Mouse (Mus musculus) lung, embryonic 16.5 days (tissue): Measurements from ENCODE around the gene Znrf1. TPM values are rescaled to one million over a fixed set of nuclear protein-coding genes. Genes with fewer than 3 reads are reported as not detected.

Experiments used
- ATAC-seq: fragments of 200-750 bp; cut with Nextera tagmentation; 2 replicates; pipeline ENCODE4 v1.8.0; 2017; ENCODE audit warnings: low read depth, mild to moderate bottlenecking, moderate library complexity
- H3K27ac ChIP-seq: fragments of 300-500 bp; sonication (generic); 2 replicates; pipeline ENCODE4 v1.5.1; 2014; ENCODE audit warnings: mild to moderate bottlenecking, control low read depth, low read length
- H3K27me3 ChIP-seq: fragments of 300-500 bp; sonication (generic); 2 replicates; pipeline ENCODE4 v1.6.1; 2014; ENCODE audit warnings: low read depth, low read length, mixed read lengths; ENCODE audit not compliant: control insufficient read depth, insufficient read depth
- H3K36me3 ChIP-seq: fragments of 300-500 bp; sonication (generic); 2 replicates; pipeline ENCODE4 v1.6.1; 2014; ENCODE audit warnings: low read length; ENCODE audit not compliant: control insufficient read depth, insufficient read depth
- H3K4me1 ChIP-seq: fragments of 300-500 bp; sonication (generic); replicated peaks from 2 replicates; pipeline ENCODE4 v1.6.1; 2014; ENCODE audit warnings: low read length, mixed read lengths; ENCODE audit not compliant: control insufficient read depth, insufficient read depth
- H3K4me2 ChIP-seq: fragments of 300-500 bp; sonication (generic); 2 replicates; pipeline ENCODE4 v1.6.1; 2014; ENCODE audit warnings: low read depth, low read length, control low read depth
- H3K4me3 ChIP-seq: fragments of 300-500 bp; sonication (generic); 2 replicates; pipeline ENCODE4 v1.5.1; 2014; ENCODE audit warnings: mild to moderate bottlenecking, low read length, control low read depth
- H3K9ac ChIP-seq: fragments of 300-500 bp; sonication (generic); 2 replicates; pipeline ENCODE4 v1.6.1; 2014; ENCODE audit warnings: low read length, control low read depth
- H3K9me3 ChIP-seq: fragments of 300-500 bp; sonication (generic); 2 replicates; pipeline ENCODE4 v1.6.1; 2016; ENCODE audit warnings: low read length; ENCODE audit not compliant: control insufficient read depth
- WGBS: fragments of 180-500 bp; shearing (Covaris S2); extraction: QIAGEN DNeasy Blood & Tissue Kit; methylation state at CpG from one replicate; pipeline ENCODE4 v1.1.7; 2014; 5-methylcytosine and 5-hydroxymethylcytosine counted together
- polyA plus RNA-seq: library from polyadenylated mRNA; unstranded; fragments of >200 nt; fragmentation: Nextera tagmentation; extraction: Ambion mirVana; gene quantifications from 2 replicates; pipeline ENCODE4 v1.2.1, GENCODE M21; 2015

The Znrf1 gene
- polyA plus RNA-seq, 1 experiment from 2014 or later = 18.3 TPM

- WGBS = 52% methylated on average over 10 of the region's 10 CpGs
- Histone ChIP-seq H3K27me3 (no peaks in the 10 kb centered on the region), H3K9me3 (no peaks in the 10 kb centered on the region), H3K36me3 (peaks cover 4% of the 10 kb centered on the region; the same call in 1 of the 2 replicates), H3K4me2 (peak overlapping the region; percentile 13), H3K27ac (peak overlapping the region; percentile 38), H3K4me1 (peaks cover 34% of the 10 kb centered on the region), H3K4me3 (peak overlapping the region; percentile 17; the same call in 1 of the 2 replicates), H3K9ac (peak overlapping the region; percentile 31; the same call in 1 of the 2 replicates)
- no peak for ATAC-seq
Observed at GRCm38 (mm10) chr8:111539422-111540076, 3.7 kb downstream of the Znrf1 start.

GRCm38 (mm10) chr8:111543712-111544380, 7.9 kb downstream of the Znrf1 start:
- Histone ChIP-seq H3K4me3 (no peak overlapping the region), H3K36me3 (peaks cover 4% of the 10 kb centered on the region; the same call in 1 of the 2 replicates), H3K9me3 (no peaks in the 10 kb centered on the region), H3K4me2 (no peak overlapping the region), H3K27me3 (no peaks in the 10 kb centered on the region), H3K4me1 (peaks cover 17% of the 10 kb centered on the region), H3K27ac (no peak overlapping the region), H3K9ac (no peak overlapping the region)
- 89% methylated on average over 9 of the region's 9 CpGs for WGBS
- no peak for ATAC-seq

GRCm38 (mm10) chr8:111545406-111546156, 9.7 kb downstream of the Znrf1 start:
- H3K4me1 ChIP-seq = peaks cover 8% of the 10 kb centered on the region; the same call in 1 of the 2 replicates
- no peak overlapping the region for H3K27ac ChIP-seq
- peaks cover 4% of the 10 kb centered on the region; the same call in 1 of the 2 replicates for H3K36me3 ChIP-seq
- H3K27me3 ChIP-seq = no peaks in the 10 kb centered on the region
- H3K9me3 ChIP-seq = no peaks in the 10 kb centered on the region
- no peak overlapping the region for H3K4me2 ChIP-seq
- no peak for ATAC-seq
- H3K4me3 ChIP-seq = no peak overlapping the region
- WGBS = 74% methylated on average over 8 of the region's 8 CpGs
- no peak overlapping the region for H3K9ac ChIP-seq

- H3K27ac ChIP-seq = no peak overlapping the region
- WGBS = 96% methylated on average over 3 of the region's 3 CpGs
- peaks cover 4% of the 10 kb centered on the region; the same call in 1 of the 2 replicates for H3K36me3 ChIP-seq
- H3K4me2 ChIP-seq = no peak overlapping the region
- no peak for ATAC-seq
- peaks cover 7% of the 10 kb centered on the region; the same call in 1 of the 2 replicates for H3K4me1 ChIP-seq
- no peaks in the 10 kb centered on the region for H3K27me3 ChIP-seq
- H3K4me3 ChIP-seq = no peak overlapping the region
- H3K9me3 ChIP-seq = no peaks in the 10 kb centered on the region
- no peak overlapping the region for H3K9ac ChIP-seq
Observed at GRCm38 (mm10) chr8:111547144-111547543, 11.2 kb downstream of the Znrf1 start.

GRCm38 (mm10) chr8:111548201-111548600, 12.3 kb downstream of the Znrf1 start:
- Histone ChIP-seq H3K9ac (no peak overlapping the region), H3K4me2 (no peak overlapping the region), H3K27me3 (no peaks in the 10 kb centered on the region), H3K4me1 (peaks cover 7% of the 10 kb centered on the region; the same call in 1 of the 2 replicates), H3K27ac (no peak overlapping the region), H3K9me3 (no peaks in the 10 kb centered on the region), H3K4me3 (no peak overlapping the region), H3K36me3 (peaks cover 4% of the 10 kb centered on the region; the same call in 1 of the 2 replicates)
- ATAC-seq = no peak
- WGBS = 78% methylated on average over 6 of the region's 6 CpGs

GRCm38 (mm10) chr8:111550002-111550870, 14.3 kb downstream of the Znrf1 start:
- H3K27ac ChIP-seq = peak overlapping the region; percentile 84
- 0 out of 2 replicates have a peak overlapping the region, but pooled peaks have one; percentile 5 for H3K4me2 ChIP-seq
- no peaks in the 10 kb centered on the region for H3K36me3 ChIP-seq
- WGBS = 62% methylated on average over 9 of the region's 9 CpGs
- no peak for ATAC-seq
- H3K9me3 ChIP-seq = no peaks in the 10 kb centered on the region
- peak overlapping the region; percentile 24; the same call in 1 of the 2 replicates for H3K9ac ChIP-seq
- no peaks in the 10 kb centered on the region for H3K27me3 ChIP-seq
- H3K4me1 ChIP-seq = peaks cover 9% of the 10 kb centered on the region; the same call in 1 of the 2 replicates
- no peak overlapping the region for H3K4me3 ChIP-seq

- no peak for ATAC-seq
- Histone ChIP-seq H3K4me1 (peaks cover 10% of the 10 kb centered on the region; the same call in 1 of the 2 replicates), H3K9me3 (no peaks in the 10 kb centered on the region), H3K27me3 (no peaks in the 10 kb centered on the region), H3K36me3 (no peaks in the 10 kb centered on the region), H3K4me2 (no peak overlapping the region), H3K27ac (no peak overlapping the region), H3K9ac (no peak overlapping the region), H3K4me3 (no peak overlapping the region)
- WGBS = 78% methylated on average over 8 of the region's 8 CpGs
Observed at GRCm38 (mm10) chr8:111551511-111552130, 15.7 kb downstream of the Znrf1 start.

GRCm38 (mm10) chr8:111561824-111562223, 25.9 kb downstream of the Znrf1 start:
- no peak overlapping the region for H3K4me2 ChIP-seq
- peaks cover 17% of the 10 kb centered on the region for H3K4me1 ChIP-seq
- no peak for ATAC-seq
- no peak overlapping the region for H3K9ac ChIP-seq
- no peaks in the 10 kb centered on the region for H3K9me3 ChIP-seq
- H3K4me3 ChIP-seq = no peak overlapping the region
- H3K27me3 ChIP-seq = no peaks in the 10 kb centered on the region
- 69% methylated on average over 4 of the region's 4 CpGs for WGBS
- H3K27ac ChIP-seq = no peak overlapping the region
- no peaks in the 10 kb centered on the region for H3K36me3 ChIP-seq
